Comparison of ENCODE assay signal across 10 mouse cellular contexts in the genomic region with DNA sequence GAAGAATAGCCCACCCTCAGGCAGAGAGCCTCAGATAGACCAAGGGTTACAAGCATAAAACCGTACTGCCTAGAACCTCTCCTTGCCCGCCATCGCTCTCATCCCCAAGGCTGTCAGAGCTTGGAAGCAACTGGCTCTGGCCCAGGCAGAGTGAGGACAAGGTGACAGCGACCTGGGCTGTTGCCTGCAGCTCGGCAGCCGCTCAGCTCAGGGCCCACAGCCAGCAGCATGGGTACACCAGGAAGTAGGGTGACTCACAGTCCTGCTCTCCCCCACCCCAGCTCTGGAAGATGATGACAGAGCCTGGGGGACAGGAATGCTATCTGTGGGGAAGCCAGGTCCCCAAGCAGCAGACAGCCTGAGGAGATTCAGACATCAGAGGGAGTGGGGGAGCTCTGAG. TPM values are rescaled to one million over a fixed set of nuclear protein-coding genes. Genes with fewer than 3 reads are reported as not detected.
DNase-seq lines count a peak whose midpoint lies in the region; ATAC-seq lines count a peak whose summit lies in the region.
"Had no signal": no experiment of that assay in that cellular context is flagged by ENCODE, and none has a peak within 500 bp of the region (broad histone marks: within the 10 kb centered on the region; RNA-seq: fewer than 3 reads in every experiment).

No protein-coding gene starts in this region.

- intact Hi-C loops in gastrocnemius, postnatal 36 days (cut with DNase I) = no loop called here

- H3K27me3 ChIP-seq in midbrain, embryonic 16.5 days (ENCODE audit: control insufficient read depth, insufficient read depth, low read depth, low read length) = peaks cover 11% of the 10 kb centered on the region

- no peak overlapping the region for H3K4me3 ChIP-seq in midbrain, embryonic 16.5 days (ENCODE audit: low read depth, low read length)
- H3K4me3 ChIP-seq: erythroblast, embryonic 14.5 days had no signal

- WGBS in midbrain, embryonic 16.5 days = 81% methylated on average over 6 of the region's 6 CpGs

- H3K9me3 ChIP-seq in midbrain, embryonic 16.5 days (replicated peaks; ENCODE audit: control insufficient read depth, low read length, poor library complexity, severe bottlenecking) = no peaks in the 10 kb centered on the region

- no peak overlapping the region for H3K27ac ChIP-seq in midbrain, embryonic 16.5 days (ENCODE audit: low read length)
- H3K27ac ChIP-seq: liver, embryonic 14.5 days had no signal

- peaks cover 18% of the 10 kb centered on the region for H3K4me1 ChIP-seq in midbrain, embryonic 16.5 days (ENCODE audit: control insufficient read depth, insufficient read depth, low read length)

- no peak for ATAC-seq in megakaryocyte-erythroid progenitor cell, adult 5-6 weeks (replicated peaks; ENCODE audit: low FRiP score, low TSS enrichment, poor library complexity, severe bottlenecking)
- no peak for ATAC-seq in midbrain, embryonic 16.5 days

- H3K36me3 ChIP-seq in midbrain, embryonic 16.5 days (ENCODE audit: control insufficient read depth, insufficient read depth, low read length) = no peaks in the 10 kb centered on the region

- H3K9ac ChIP-seq in midbrain, embryonic 16.5 days (ENCODE audit: low read depth, low read length) = no peak overlapping the region
- H3K9ac ChIP-seq: liver, embryonic 14.5 days had no signal

- H3K4me2 ChIP-seq in midbrain, embryonic 16.5 days (ENCODE audit: low read length) = no peak overlapping the region

- DNase-seq in layer of hippocampus, adult 11-12 months (ENCODE audit: low spot score) = peak; percentile 35
- DNase-seq in layer of hippocampus, postnatal 25 days (ENCODE audit: extremely low spot score in 1 of 2, low spot score in 1 of 2) = no peak
- DNase-seq in adrenal gland, postnatal 25 days = peak; percentile 81
- peak; percentile 36 to 46 for DNase-seq in gastrocnemius, postnatal 36 days
- DNase-seq in kidney, postnatal 25 days = peak; percentile 57 to 83
- no peak for DNase-seq in thymus, postnatal 10 days (ENCODE audit: low spot score in 2 of 2)

RNA-seq across cellular contexts. Expression of gene Chst8, which starts 6.2 kb away (rescaled TPM):
- 10 to 100 TPM; 31.6 to 34.7 TPM for total RNA-seq in layer of hippocampus, postnatal 25 days (2021)
- total RNA-seq in adrenal gland, postnatal 25 days (2021) = 4.6 and 6.7 TPM in 2 replicates
- total RNA-seq in gastrocnemius, postnatal 36 days (2021) = under 1 TPM; 0.44 to 0.69 TPM
- total RNA-seq in megakaryocyte-erythroid progenitor cell, adult 5-6 weeks (2014; fragmentation: Nextera tagmentation) = not detected in 2 replicates
- total RNA-seq in megakaryocyte-erythroid progenitor cell, adult 5-6 weeks (2017) = not detected in 2 replicates
- polyA plus RNA-seq in midbrain, embryonic 16.5 days (2015; fragmentation: Nextera tagmentation; extraction: Ambion mirVana) = 12.7 and 15.3 TPM in 2 replicates
- polyA plus RNA-seq: erythroblast, embryonic 14.5 days had no signal

Comparison
In these comparisons a context has a peak if more than half of its experiments do, and no peak if none do; other contexts are left out.
1. DNase-seq: peak in layer of hippocampus, adult 11-12 months (single experiment), adrenal gland, postnatal 25 days (single experiment), gastrocnemius, postnatal 36 days (2 of 2) and kidney, postnatal 25 days (2 of 2); none in layer of hippocampus, postnatal 25 days (0 of 2) and thymus, postnatal 10 days (0 of 2).